ENCODE assay signal across 18 mouse cellular contexts in genomic region chr6:99451479-99451878, GRCm38 (mm10).
A peak's percentile ranks its signal among the peaks of the same experiment; 100 is the strongest.
DNase-seq lines count a peak whose midpoint lies in the region; ATAC-seq and TF ChIP-seq lines count a peak whose summit lies in the region.
"Had no signal": no experiment of that assay in that cellular context is flagged by ENCODE, and none has a peak within 500 bp of the region (broad histone marks: within the 10 kb centered on the region; RNA-seq: fewer than 3 reads in every experiment).

No protein-coding gene starts in this region.

- H3K36me3 ChIP-seq in heart, postnatal 0 days (replicated peaks; ENCODE audit: control insufficient read depth, insufficient read depth, low read length) = no peaks in the 10 kb centered on the region
- H3K36me3 ChIP-seq in midbrain, embryonic 10.5 days = peaks cover 21% of the 10 kb centered on the region
- H3K36me3 ChIP-seq in midbrain, embryonic 14.5 days (ENCODE audit: control insufficient read depth, insufficient read depth, low read length) = no peaks in the 10 kb centered on the region
- H3K36me3 ChIP-seq in stomach, embryonic 16.5 days (ENCODE audit: control insufficient read depth, insufficient read depth, low read length) = no peaks in the 10 kb centered on the region
- H3K36me3 ChIP-seq: liver, embryonic 15.5 days; neural tube, embryonic 12.5 days had no signal

- no peak overlapping the region for H3K4me2 ChIP-seq in heart, postnatal 0 days (ENCODE audit: low read depth, low read length)
- no peak overlapping the region for H3K4me2 ChIP-seq in midbrain, embryonic 14.5 days (ENCODE audit: low read length)
- H3K4me2 ChIP-seq in stomach, embryonic 16.5 days (ENCODE audit: low read depth, low read length) = no peak overlapping the region
- H3K4me2 ChIP-seq: embryonic facial prominence, embryonic 12.5 days; liver, embryonic 15.5 days; neural tube, embryonic 12.5 days had no signal

- DNase-seq in gastrocnemius, adult 2 months = no peak
- no peak for DNase-seq in gastrocnemius, adult 8-10 months (ENCODE audit: low spot score in 2 of 2)
- DNase-seq in heart, postnatal 0 days (ENCODE audit: low spot score) = peak; percentile 20
- DNase-seq in heart, postnatal 14 days = no peak
- DNase-seq in midbrain, embryonic 10.5 days (ENCODE audit: low spot score) = peak; percentile 16
- no peak for DNase-seq in midbrain, embryonic 14.5 days
- DNase-seq in left cerebral cortex, adult 9 months (ENCODE audit: low spot score in 2 of 2) = no peak
- DNase-seq: adrenal gland, adult 8-10 months; cerebellum, adult 11 months; cerebellum, postnatal 14 days; gastrocnemius, postnatal 14 days; kidney, adult 2 months had no signal

- no peak for TF ChIP-seq CTCF in gastrocnemius, adult 2 months (IDR thresholded peaks at IDR 0.05)
- no peak for TF ChIP-seq CTCF in heart, postnatal 0 days (IDR thresholded peaks at IDR 0.05; ENCODE audit: low read depth)

- H3K9me3 ChIP-seq in heart, postnatal 0 days (replicated peaks; ENCODE audit: control insufficient read depth, low read length) = peaks cover 4% of the 10 kb centered on the region; the same call in 1 of the 2 replicates
- H3K9me3 ChIP-seq in midbrain, embryonic 10.5 days (replicated peaks) = no peaks in the 10 kb centered on the region
- H3K9me3 ChIP-seq in midbrain, embryonic 14.5 days (ENCODE audit: control insufficient read depth, low read length) = no peaks in the 10 kb centered on the region
- H3K9me3 ChIP-seq in stomach, embryonic 16.5 days (replicated peaks; ENCODE audit: control insufficient read depth, low read length) = no peaks in the 10 kb centered on the region
- H3K9me3 ChIP-seq: embryonic facial prominence, embryonic 12.5 days; liver, embryonic 15.5 days; neural tube, embryonic 12.5 days had no signal

- intact Hi-C loops in gastrocnemius, adult 2 months (cut with DNase I) = no loop called here
- intact Hi-C loops in heart, postnatal 14 days (cut with DNase I) = no loop called here

- no peak for TF ChIP-seq EP300 in heart, postnatal 0 days (IDR thresholded peaks at IDR 0.05; ENCODE audit: low read depth)

- peaks cover 6% of the 10 kb centered on the region for H3K4me1 ChIP-seq in heart, postnatal 0 days (ENCODE audit: control insufficient read depth, insufficient read depth)
- peaks cover 30% of the 10 kb centered on the region for H3K4me1 ChIP-seq in midbrain, embryonic 10.5 days
- no peaks in the 10 kb centered on the region for H3K4me1 ChIP-seq in midbrain, embryonic 14.5 days (ENCODE audit: control insufficient read depth, insufficient read depth, low read length)
- peaks cover 17% of the 10 kb centered on the region for H3K4me1 ChIP-seq in stomach, embryonic 16.5 days (ENCODE audit: control insufficient read depth, insufficient read depth, low read length)

- peak overlapping the region; percentile 53 for H3K27ac ChIP-seq in gastrocnemius, adult 2 months
- no peak overlapping the region; the same call in 1 of the 2 replicates for H3K27ac ChIP-seq in heart, postnatal 0 days (ENCODE audit: low read depth)
- H3K27ac ChIP-seq in midbrain, embryonic 10.5 days (replicated peaks) = no peak overlapping the region
- no peak overlapping the region for H3K27ac ChIP-seq in midbrain, embryonic 14.5 days (replicated peaks; ENCODE audit: low read depth, low read length)
- peak overlapping the region; percentile 4; the same call in 1 of the 2 replicates for H3K27ac ChIP-seq in stomach, embryonic 16.5 days (ENCODE audit: low read length)
- H3K27ac ChIP-seq: embryonic facial prominence, embryonic 12.5 days; hindbrain, postnatal 0 days; liver, embryonic 15.5 days; neural tube, embryonic 12.5 days had no signal

- H3K9ac ChIP-seq in heart, postnatal 0 days (replicated peaks; ENCODE audit: low read depth, low read length) = no peak overlapping the region
- H3K9ac ChIP-seq in midbrain, embryonic 14.5 days (replicated peaks; ENCODE audit: low read length) = no peak overlapping the region
- no peak overlapping the region for H3K9ac ChIP-seq in stomach, embryonic 16.5 days (ENCODE audit: low read length)
- H3K9ac ChIP-seq: embryonic facial prominence, embryonic 12.5 days; liver, embryonic 15.5 days; neural tube, embryonic 12.5 days had no signal

- H3K4me3 ChIP-seq in gastrocnemius, adult 2 months = no peak overlapping the region
- no peak overlapping the region for H3K4me3 ChIP-seq in heart, postnatal 0 days (ENCODE audit: low read depth, low read length)
- no peak overlapping the region for H3K4me3 ChIP-seq in midbrain, embryonic 10.5 days
- no peak overlapping the region for H3K4me3 ChIP-seq in midbrain, embryonic 14.5 days (replicated peaks; ENCODE audit: low read depth, low read length)
- H3K4me3 ChIP-seq in stomach, embryonic 16.5 days (replicated peaks; ENCODE audit: low read length) = no peak overlapping the region
- H3K4me3 ChIP-seq: embryonic facial prominence, embryonic 12.5 days; liver, embryonic 15.5 days; neural tube, embryonic 12.5 days had no signal

- no peak for ATAC-seq in heart, postnatal 0 days (ENCODE audit: insufficient read depth, low read depth)
- ATAC-seq in midbrain, embryonic 14.5 days (ENCODE audit: low FRiP score, low TSS enrichment) = no peak
- no peak for ATAC-seq in stomach, embryonic 16.5 days (ENCODE audit: insufficient read depth, low FRiP score)
- ATAC-seq: hindbrain, postnatal 0 days; midbrain, embryonic 16.5 days had no signal

- WGBS in heart, postnatal 0 days = 23% methylated on average over 11 of the region's 11 CpGs
- WGBS in midbrain, embryonic 10.5 days = 60% methylated on average over 11 of the region's 11 CpGs
- 64% methylated on average over 11 of the region's 11 CpGs for WGBS in midbrain, embryonic 14.5 days
- 28% methylated on average over 11 of the region's 11 CpGs for WGBS in stomach, embryonic 16.5 days

- no peaks in the 10 kb centered on the region for H3K27me3 ChIP-seq in heart, postnatal 0 days (ENCODE audit: control insufficient read depth, insufficient read depth, low read length)
- H3K27me3 ChIP-seq in midbrain, embryonic 10.5 days (ENCODE audit: low read depth, poor library complexity, severe bottlenecking) = no peaks in the 10 kb centered on the region
- H3K27me3 ChIP-seq in midbrain, embryonic 14.5 days (ENCODE audit: control insufficient read depth, insufficient read depth, low read length) = no peaks in the 10 kb centered on the region
- H3K27me3 ChIP-seq in stomach, embryonic 16.5 days (ENCODE audit: control insufficient read depth, insufficient read depth, low read length) = no peaks in the 10 kb centered on the region
- H3K27me3 ChIP-seq: embryonic facial prominence, embryonic 12.5 days; liver, embryonic 15.5 days; neural tube, embryonic 12.5 days had no signal

Comparison
In these comparisons a context has a peak if more than half of its experiments do, and no peak if none do; other contexts are left out.
1. DNase-seq: peak in heart, postnatal 0 days (single experiment) and midbrain, embryonic 10.5 days (single experiment); none in gastrocnemius, adult 2 months (single experiment), gastrocnemius, adult 8-10 months (0 of 2), heart, postnatal 14 days (0 of 2), midbrain, embryonic 14.5 days (single experiment) and left cerebral cortex, adult 9 months (0 of 2).
2. H3K27ac ChIP-seq: peak in gastrocnemius, adult 2 months (single experiment) and stomach, embryonic 16.5 days (single experiment); none in heart, postnatal 0 days (single experiment), midbrain, embryonic 10.5 days (single experiment) and midbrain, embryonic 14.5 days (single experiment).